Comparison of ENCODE assay signal across 8 mouse cellular contexts in genomic region chr10:59702207-59703032, GRCm38 (mm10). TPM values are rescaled to one million over a fixed set of nuclear protein-coding genes. Genes with fewer than 3 reads are reported as not detected.
DNase-seq lines count a peak whose midpoint lies in the region; ATAC-seq and TF ChIP-seq lines count a peak whose summit lies in the region.

Gene Micu1, plus strand, starts transcription at chr10:59702477.

- peak within 1 kb of the TSS; percentile 71 for H3K4me3 ChIP-seq in cortical plate, adult 2 months (ENCODE audit: insufficient read depth, low read length)
- peak within 1 kb of the TSS; percentile 99 for H3K4me3 ChIP-seq in megakaryocyte, embryonic 14.5 days (replicated peaks)

- DNase-seq in gastrocnemius, adult 8-10 months (ENCODE audit: low spot score in 2 of 2), result peak; percentile 91 to 94
- peak; percentile 74 for DNase-seq in hindlimb bud, embryonic 11.5 days (ENCODE audit: extremely low spot score, low read depth, low spot score)
- DNase-seq in left cerebral cortex, adult 8-10 months (ENCODE audit: low spot score in 2 of 2), result peak; percentile 84 to 97
- peak; percentile 97 to 98 for DNase-seq in right cerebral cortex, postnatal 10 days (ENCODE audit: low spot score in 2 of 2)
- peak; percentile 97 for DNase-seq in urinary bladder, postnatal 25 days (ENCODE audit: low spot score)

- TF ChIP-seq CTCF in cortical plate, adult 2 months (IDR thresholded peaks at IDR 0.05; ENCODE audit: extremely low read depth, insufficient read depth, low read length), result no peak

- ATAC-seq in activated CD4-positive, CD25-positive, alpha-beta regulatory T cell, adult 4 months, result peak; percentile 94

- peaks cover 1% of the 10 kb centered on the region; the same call in 1 of the 2 replicates for H3K4me1 ChIP-seq in cortical plate, adult 2 months (ENCODE audit: control insufficient read depth, insufficient read depth, low read length)
- H3K4me1 ChIP-seq in megakaryocyte, embryonic 14.5 days, result peaks cover 54% of the 10 kb centered on the region

- no peaks in the 10 kb centered on the region for H3K27me3 ChIP-seq in megakaryocyte, embryonic 14.5 days (replicated peaks)

- peaks cover 25% of the 10 kb centered on the region for H3K36me3 ChIP-seq in megakaryocyte, embryonic 14.5 days (replicated peaks; ENCODE audit: low read length)

- no peaks in the 10 kb centered on the region for H3K9me3 ChIP-seq in megakaryocyte, embryonic 14.5 days

- peak within 1 kb of the TSS; percentile 5; the same call in 1 of the 2 replicates for H3K27ac ChIP-seq in cortical plate, adult 2 months (ENCODE audit: insufficient read depth, low read length)

- TF ChIP-seq POLR2A in cortical plate, adult 2 months (IDR thresholded peaks at IDR 0.05; ENCODE audit: extremely low read depth, insufficient read depth, low read length), result peak; percentile 87

RNA-seq across cellular contexts. Expression of gene Micu1, which starts in this region (rescaled TPM):
- 10 to 100 TPM; 37.4 to 44.5 TPM for polyA plus RNA-seq in activated CD4-positive, CD25-positive, alpha-beta regulatory T cell, adult 4 months (2017; shearing (Covaris generic))
- polyA plus RNA-seq in cortical plate, adult 2 months (2012; rRNA removed), result 120 and 144 TPM in 2 replicates
- 10 to 100 TPM; 50.7 to 57.9 (median 55.4) TPM for total RNA-seq in gastrocnemius, adult 8-10 months (2022)
- total RNA-seq in left cerebral cortex, adult 8-10 months (2022), result 100 to 1,000 TPM in 3 of 4 experiments, 10 to 100 TPM in 1; 94.2 to 120 (median 103) TPM
- 59.7 and 100 TPM in 2 replicates for polyA plus RNA-seq in megakaryocyte, embryonic 14.5 days (2012; ENCODE audit: insufficient read depth, low replicate concordance)

Comparison
In these comparisons a context has a peak if more than half of its experiments do, and no peak if none do; other contexts are left out.
1. Peak in every context shown above with its lines: DNase-seq, ATAC-seq, H3K4me3 ChIP-seq and H3K27ac ChIP-seq.